Mouse (Mus musculus) small intestine, adult 2 months (tissue): ENCODE data around the gene Rabgef1. TPM values are rescaled to one million over a fixed set of nuclear protein-coding genes. Genes with fewer than 3 reads are reported as not detected.
A peak's percentile ranks its signal among the peaks of the same experiment; 100 is the strongest.
"Not testable (repeated sequence)": the region's sequence is repeated elsewhere in the genome, so short reads cannot be mapped to it uniquely, and the experiment has no call there.

Source experiments
- H3K27ac ChIP-seq: fragments of 200-500 bp; 2 replicates; pipeline ENCODE4 v1.5.1; 2012; ENCODE audit warnings: low read depth, low read length, control low read depth, inconsistent platforms; ENCODE audit not compliant: insufficient read depth
- H3K27me3 ChIP-seq: fragments of 200-500 bp; 2 replicates; pipeline ENCODE4 v1.6.1; 2012; ENCODE audit warnings: mild to moderate bottlenecking, moderate library complexity, low read length, inconsistent platforms; ENCODE audit not compliant: control insufficient read depth, insufficient read depth
- H3K36me3 ChIP-seq: fragments of 200-500 bp; 2 replicates; pipeline ENCODE4 v1.6.1; 2012; ENCODE audit warnings: mild to moderate bottlenecking, low read length, control low read depth, inconsistent platforms; ENCODE audit not compliant: control insufficient read depth, insufficient read depth
- H3K4me1 ChIP-seq: fragments of 200-500 bp; 2 replicates; pipeline ENCODE4 v1.6.1; 2012; ENCODE audit warnings: low read length, inconsistent platforms, mixed read lengths; ENCODE audit not compliant: control insufficient read depth, insufficient read depth, insufficient read length
- H3K4me3 ChIP-seq: fragments of 200-500 bp; 2 replicates; pipeline ENCODE4 v1.5.1; 2012; ENCODE audit warnings: low read depth, mild to moderate bottlenecking, control low read depth, inconsistent platforms, low read length, moderate library complexity
- CTCF ChIP-seq: fragments of 200-500 bp; IDR thresholded peaks from 2 replicates; pipeline ENCODE4 v1.5.1; 2012; ENCODE audit warnings: low read depth, mild to moderate bottlenecking, control low read depth, inconsistent platforms, low read length, moderate library complexity, mixed read lengths; ENCODE audit not compliant: insufficient replicate concordance, insufficient read length; ENCODE audit errors: extremely low read depth
- POLR2A ChIP-seq: fragments of 200-500 bp; IDR thresholded peaks from 2 replicates; pipeline ENCODE4 v1.6.1; 2012; ENCODE audit warnings: low read depth, mild to moderate bottlenecking, control low read depth, inconsistent platforms, low read length, moderate library complexity
- WGBS: fragments of 180-500 bp; shearing (Covaris S2); methylation state at CpG from one replicate; pipeline ENCODE4 v1.1.7; 2018; 5-methylcytosine and 5-hydroxymethylcytosine counted together
- polyA plus RNA-seq: library from polyadenylated mRNA; depleted of rRNA; stranded (reverse); fragments of >200 nt; gene quantifications from 2 replicates; pipeline ENCODE4 v1.2.3, GENCODE M21; 2012; rRNA removed

Rabgef1 gene
- polyA plus RNA-seq, 1 experiment = 11.5 TPM

DNA sequence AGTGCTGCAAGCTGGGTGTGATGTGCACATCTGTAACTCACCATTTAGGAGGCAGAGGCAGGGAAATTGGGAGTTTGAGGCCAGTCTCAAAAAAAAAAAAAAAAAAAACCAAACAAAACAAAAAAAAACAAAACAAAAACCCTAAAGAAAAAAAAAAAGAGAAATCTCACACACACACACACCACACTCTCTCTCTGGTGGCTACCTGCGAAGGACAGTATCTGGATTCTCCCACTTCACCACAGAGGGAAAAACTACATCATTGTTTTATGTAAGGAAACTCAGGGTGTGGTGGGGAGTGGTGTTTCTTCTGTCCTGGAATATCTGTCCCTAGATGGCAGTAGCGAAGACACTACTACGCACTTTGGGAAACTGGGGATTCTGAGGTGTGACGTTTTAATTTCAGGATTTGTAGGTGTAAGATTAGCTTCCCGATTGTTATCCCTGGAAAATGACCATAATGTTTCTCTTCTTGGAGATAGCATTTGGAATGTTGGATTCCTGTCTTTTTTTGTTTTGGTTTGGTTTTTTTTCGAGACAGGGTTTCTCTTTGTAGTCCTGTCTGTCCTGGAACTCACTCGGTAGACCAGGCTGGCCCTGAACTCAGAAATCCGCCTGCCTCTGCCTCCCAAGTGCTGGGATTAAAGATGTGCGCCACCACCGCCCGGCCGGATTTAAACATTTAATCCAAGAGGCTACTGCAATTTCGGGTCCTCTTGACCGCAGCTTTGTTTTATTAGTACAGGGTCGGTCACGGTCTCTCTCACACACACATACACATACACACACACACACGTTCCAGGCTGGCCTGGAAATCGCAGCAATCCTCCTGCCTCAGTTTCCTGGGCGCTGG, 82.8 kb downstream of the Rabgef1 start:
- peak overlapping the region; percentile 91 for H3K27ac ChIP-seq
- H3K27me3 ChIP-seq = no peaks in the 10 kb centered on the region
- peak overlapping the region; percentile 93 for H3K4me3 ChIP-seq
- TF ChIP-seq POLR2A (no peak), CTCF (no peak)
- peaks cover 38% of the 10 kb centered on the region for H3K36me3 ChIP-seq
- peaks cover 2% of the 10 kb centered on the region; the same call in 1 of the 2 replicates for H3K4me1 ChIP-seq
- 1% methylated on average over 19 of the region's 19 CpGs for WGBS

DNA sequence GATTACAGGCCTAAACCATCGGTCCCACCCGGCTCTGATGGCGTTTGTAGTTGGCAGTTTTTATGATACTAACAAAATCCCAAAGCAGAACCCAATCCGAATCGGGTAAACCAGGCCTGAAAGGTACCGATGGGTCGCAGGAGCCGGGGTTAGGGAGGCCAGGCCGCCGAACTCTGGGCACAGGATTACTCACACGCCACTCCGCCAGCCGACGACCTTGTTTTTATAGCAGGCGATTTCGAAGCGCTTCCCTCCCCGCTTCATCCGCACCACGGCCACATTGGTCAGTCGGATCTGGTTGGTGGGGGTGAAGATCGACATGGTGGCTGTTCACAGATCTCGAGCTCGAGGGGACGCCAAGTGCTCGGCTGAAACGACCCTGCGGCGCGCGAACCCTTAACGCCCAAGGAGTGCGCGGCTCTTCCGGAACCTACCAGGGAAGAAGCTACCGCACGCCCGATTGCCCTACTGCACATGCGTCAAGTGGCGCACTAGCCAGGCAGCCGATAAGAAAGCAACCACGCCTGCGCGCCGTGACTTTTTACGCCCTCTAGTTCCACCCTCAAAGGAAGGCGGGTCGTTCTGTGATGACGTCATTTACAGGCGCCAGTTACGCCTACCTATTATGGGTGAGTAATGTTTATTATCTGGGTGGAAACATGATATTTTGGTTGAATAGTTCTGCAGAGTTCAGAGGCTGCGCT, 83.6 kb downstream of the Rabgef1 start, which contains the start of the genes Sbds and Tyw1:
Gene Sbds (minus strand): TSS at position 514 of the 704 bp plus-strand sequence.
Gene Tyw1 (plus strand): TSS at position 603 of the 704 bp plus-strand sequence.
- under 1% methylated on average over 52 of the region's 52 CpGs for WGBS
- peaks cover 31% of the 10 kb centered on the region for H3K36me3 ChIP-seq
- H3K4me3 ChIP-seq = peak within 1 kb of the TSS; percentile 93
- no peaks in the 10 kb centered on the region for H3K27me3 ChIP-seq
- TF ChIP-seq POLR2A (peak; percentile 94), CTCF (no peak)
- peak within 1 kb of the TSS; percentile 91 for H3K27ac ChIP-seq
- peaks cover 2% of the 10 kb centered on the region; the same call in 1 of the 2 replicates for H3K4me1 ChIP-seq

DNA sequence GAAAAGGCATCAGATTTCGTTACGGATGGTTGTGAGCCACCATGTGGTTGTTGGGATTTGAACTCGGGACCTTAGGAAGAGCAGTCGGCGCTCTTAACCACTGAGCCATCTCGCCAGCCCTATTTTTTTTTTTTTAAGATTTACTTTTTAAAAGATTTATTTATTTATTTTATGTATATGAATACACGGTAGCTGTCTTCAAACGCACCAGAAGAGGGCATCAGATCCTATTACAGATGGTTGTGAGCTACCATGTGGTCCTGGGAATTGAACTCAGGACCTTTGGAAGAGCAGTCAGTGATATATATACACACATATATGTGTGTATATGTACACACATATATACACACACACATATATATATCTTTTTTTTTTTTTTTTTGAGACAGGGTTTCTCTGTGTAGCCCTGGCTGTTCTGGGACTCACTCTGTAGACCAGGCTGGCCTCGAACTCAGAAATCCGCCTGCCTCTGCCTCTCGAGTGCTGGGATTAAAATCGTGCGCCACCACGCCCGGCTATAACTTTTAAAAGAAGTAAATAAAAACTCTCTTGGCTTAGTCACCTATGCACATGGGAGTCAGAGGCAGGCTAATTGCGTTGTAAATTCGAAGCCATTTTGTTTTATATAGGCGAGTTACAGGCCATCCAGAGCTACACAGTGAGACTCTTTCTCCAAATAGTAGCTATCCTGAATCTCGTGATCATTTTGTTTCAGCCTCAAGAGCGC, 84.4 kb downstream of the Rabgef1 start:
- WGBS = 9% methylated on average over 20 of the region's 20 CpGs
- H3K36me3 ChIP-seq = peaks cover 24% of the 10 kb centered on the region
- H3K27me3 ChIP-seq, H3K4me3 ChIP-seq, H3K4me1 ChIP-seq: not testable (repeated sequence)
- H3K27ac ChIP-seq = peak overlapping the region; percentile 87

DNA sequence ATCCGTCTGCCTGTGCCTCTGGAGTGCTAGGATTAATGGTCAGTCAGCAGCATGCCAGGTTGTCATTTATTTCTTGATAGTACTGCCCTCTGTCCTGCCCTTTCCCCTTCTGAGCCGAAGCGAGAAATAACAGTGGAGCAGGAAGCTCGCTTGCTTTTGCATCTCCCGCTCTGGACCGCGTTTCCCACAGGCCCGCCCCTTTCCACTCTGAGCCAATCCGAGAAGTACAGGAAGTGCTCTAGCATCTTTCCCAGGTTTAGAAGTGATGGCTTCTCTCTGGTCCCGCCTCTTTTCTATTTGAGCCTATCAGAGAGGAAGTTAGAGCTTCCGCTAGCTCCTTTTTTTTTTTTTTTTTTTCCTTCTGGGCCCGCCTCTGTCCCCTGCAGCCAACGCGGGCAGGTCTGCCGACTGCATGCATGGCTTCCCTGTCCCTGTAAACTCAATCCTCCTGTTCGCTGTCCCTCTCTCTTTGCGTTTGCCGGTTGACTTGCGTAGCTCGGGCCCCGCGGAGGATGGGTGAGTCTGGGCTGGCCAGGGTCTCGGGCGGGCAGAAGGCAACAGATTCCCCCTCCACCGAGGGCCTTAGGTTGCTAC, 85.2 kb downstream of the Rabgef1 start:
- under 1% methylated on average over 25 of the region's 25 CpGs for WGBS
- TF ChIP-seq CTCF = no peak
- peak; percentile 45 for TF ChIP-seq POLR2A

DNA sequence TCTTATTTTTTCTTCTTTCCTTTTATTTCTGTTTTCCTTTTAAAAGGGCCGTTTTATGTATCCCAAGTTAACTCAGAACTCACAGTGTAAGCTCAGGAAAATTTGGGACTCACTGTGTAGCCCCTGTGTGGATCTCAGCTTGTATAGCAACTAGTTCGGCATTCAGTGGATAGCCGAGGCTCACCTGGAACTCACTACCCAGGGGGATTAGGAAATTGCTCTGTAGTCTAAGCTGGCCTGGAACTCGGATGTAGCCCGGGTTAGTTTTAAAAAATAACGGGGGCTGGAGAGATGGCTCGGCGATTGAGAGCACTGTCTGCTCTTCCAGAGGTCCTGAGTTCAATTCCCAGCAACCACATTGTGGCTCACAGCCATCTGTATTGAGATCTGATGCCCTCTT, 85.7 kb downstream of the Rabgef1 start:
- peaks cover 2% of the 10 kb centered on the region; the same call in 1 of the 2 replicates for H3K4me1 ChIP-seq
- peaks cover 15% of the 10 kb centered on the region for H3K36me3 ChIP-seq
- WGBS = 6% methylated on average over 8 of the region's 8 CpGs
- 0 out of 2 replicates have a peak overlapping the region, but pooled peaks have one; percentile 65 for H3K27ac ChIP-seq
- peak overlapping the region; percentile 94 for H3K4me3 ChIP-seq
- H3K27me3 ChIP-seq = no peaks in the 10 kb centered on the region
- TF ChIP-seq POLR2A (no peak), CTCF (no peak)

More for the DNA sequence above, 85.2 kb downstream of the Rabgef1 start:
- peak overlapping the region; percentile 87 for H3K27ac ChIP-seq
- H3K36me3 ChIP-seq = peaks cover 18% of the 10 kb centered on the region
- no peaks in the 10 kb centered on the region for H3K27me3 ChIP-seq
- H3K4me1 ChIP-seq = peaks cover 2% of the 10 kb centered on the region; the same call in 1 of the 2 replicates
- H3K4me3 ChIP-seq = peak overlapping the region; percentile 94

DNA sequence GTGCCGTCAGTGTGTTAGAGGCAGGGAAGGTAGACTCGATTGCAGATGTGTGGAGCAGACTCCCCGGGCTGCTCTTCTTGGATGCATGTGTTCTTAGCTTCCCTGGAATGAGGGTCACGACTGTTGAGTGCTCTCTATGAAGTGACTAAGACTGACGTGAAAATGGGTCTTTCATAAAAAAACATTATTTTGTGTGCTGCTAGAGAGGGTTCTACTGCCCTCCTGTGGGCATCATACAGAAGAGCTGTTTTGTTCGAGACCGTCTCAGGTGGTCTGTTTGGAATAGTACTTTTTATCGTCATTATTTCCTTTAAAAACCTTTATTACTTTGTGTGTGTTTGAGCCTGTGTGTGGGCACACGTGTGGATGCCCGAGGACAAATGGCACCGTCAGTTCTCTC, 91.9 kb downstream of the Rabgef1 start:
- H3K27me3 ChIP-seq = no peaks in the 10 kb centered on the region
- peaks cover 8% of the 10 kb centered on the region; the same call in 1 of the 2 replicates for H3K4me1 ChIP-seq
- no peak overlapping the region for H3K27ac ChIP-seq
- H3K4me3 ChIP-seq = no peak overlapping the region
- peaks cover 20% of the 10 kb centered on the region for H3K36me3 ChIP-seq
- no peak for TF ChIP-seq CTCF
- TF ChIP-seq POLR2A = no peak
- WGBS = 81% methylated on average over 11 of the region's 11 CpGs

Other genes starting within 250 kb of the Rabgef1 start
- gene Vkorc1l1, start 229.8 kb upstream of the Rabgef1 start, polyA plus RNA-seq = 8.8 and 11.4 TPM in 2 replicates
- 11.9 and 13.9 TPM in 2 replicates for gene Gusb, start 168.7 kb upstream of the Rabgef1 start, polyA plus RNA-seq
- 35.9 and 54.6 TPM in 2 replicates for gene Asl, start 142.6 kb upstream of the Rabgef1 start, polyA plus RNA-seq
- gene Crcp, start 142.5 kb upstream of the Rabgef1 start, polyA plus RNA-seq = 6.6 and 9.7 TPM in 2 replicates
- gene Tpst1, start 98.5 kb upstream of the Rabgef1 start, polyA plus RNA-seq = 4.4 and 4.8 TPM in 2 replicates
- gene Kctd7, start 26.9 kb upstream of the Rabgef1 start, polyA plus RNA-seq = 1.3 TPM in 2 replicates
- 18.7 and 23.6 TPM in 2 replicates for gene Tmem248, start 45.3 kb downstream of the Rabgef1 start, polyA plus RNA-seq
- gene Sbds, start 83.7 kb downstream of the Rabgef1 start, polyA plus RNA-seq = 13.0 and 24.2 TPM in 2 replicates
- 5.7 and 5.8 TPM in 2 replicates for gene Tyw1, start 83.8 kb downstream of the Rabgef1 start, polyA plus RNA-seq
- not detected in 2 replicates for gene Caln1, start 197.7 kb downstream of the Rabgef1 start, polyA plus RNA-seq
- not detected in 2 replicates for gene A330070K13Rik, start 212.8 kb downstream of the Rabgef1 start, polyA plus RNA-seq